Mouse (Mus musculus) retina, adult 2 months (tissue): ENCODE results near the gene Vps13a.

ENCODE experiments used
- DNase-seq: peaks from one replicate; pipeline ENCODE4 v3.0.0-alpha.2; 2012; ENCODE audit warnings: low read depth, low spot score

Vps13a gene

DNA sequence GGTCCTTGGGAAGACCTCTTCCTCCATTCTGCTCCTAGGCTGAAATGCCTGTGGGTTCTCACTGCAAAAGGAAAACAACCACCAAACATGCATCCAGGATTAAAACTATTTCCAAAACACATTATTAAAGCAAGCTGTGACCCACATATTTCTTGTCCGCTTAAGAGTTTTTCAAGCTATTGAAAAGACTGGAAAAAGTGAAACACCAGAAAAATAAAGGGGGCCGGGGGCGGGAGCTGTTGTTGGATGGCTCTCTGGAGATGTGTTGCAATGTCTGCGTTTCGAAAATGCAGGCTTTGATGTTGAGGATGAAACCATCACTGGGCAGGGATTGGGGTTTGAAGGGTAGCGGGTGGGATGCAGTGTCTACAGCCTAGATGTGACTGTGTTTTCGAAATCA, 196.2 kb downstream of the Vps13a start:
- no peak for DNase-seq

DNA sequence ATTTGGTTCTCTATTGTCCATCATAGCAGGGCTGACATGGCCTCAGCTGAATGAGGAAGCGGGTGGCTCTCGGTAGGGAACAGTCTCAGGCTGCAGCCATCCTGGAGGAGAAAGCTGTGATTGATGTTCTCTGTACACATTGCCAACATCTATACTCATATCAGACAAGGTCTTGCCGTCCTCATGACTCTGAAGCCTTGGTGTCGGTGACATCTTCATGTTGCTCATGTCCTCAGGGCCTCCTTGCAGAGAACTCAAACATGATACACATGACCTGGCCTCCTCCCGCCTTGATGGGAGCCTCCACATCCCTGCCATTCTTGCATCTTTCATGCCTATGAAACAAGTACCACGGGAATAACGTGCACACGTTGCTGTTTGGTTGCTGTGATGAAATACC, 200.2 kb downstream of the Vps13a start:
- DNase-seq = no peak

DNA sequence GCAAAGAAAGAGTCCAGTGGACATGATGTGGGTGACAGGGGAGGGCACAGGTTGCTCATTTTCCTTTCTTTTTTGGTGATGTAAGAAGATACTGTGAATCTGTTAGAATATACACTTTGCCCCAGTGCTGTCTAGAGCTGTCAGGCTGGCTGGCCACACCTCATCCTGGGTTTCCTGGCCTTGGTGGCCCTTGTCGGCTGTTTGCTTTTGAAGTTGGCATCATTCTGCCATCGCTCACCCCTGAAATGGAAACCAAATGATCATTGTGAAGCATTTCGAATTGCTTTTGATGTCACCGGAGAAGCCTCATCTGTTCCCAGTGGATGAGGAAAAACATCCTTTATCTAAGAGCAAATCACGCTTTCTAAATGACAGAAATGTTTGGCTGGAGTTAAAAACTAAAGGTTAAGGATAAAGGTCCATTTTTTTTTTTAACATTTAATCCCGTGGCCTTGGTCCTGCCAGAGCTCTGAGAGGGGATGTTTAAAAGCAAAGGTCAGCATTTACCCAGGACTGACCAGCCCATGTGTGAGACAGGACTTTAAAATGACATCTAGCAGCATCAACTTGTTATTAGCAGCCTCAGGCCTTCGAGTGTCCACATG, 201.0 kb downstream of the Vps13a start:
- no peak for DNase-seq

DNA sequence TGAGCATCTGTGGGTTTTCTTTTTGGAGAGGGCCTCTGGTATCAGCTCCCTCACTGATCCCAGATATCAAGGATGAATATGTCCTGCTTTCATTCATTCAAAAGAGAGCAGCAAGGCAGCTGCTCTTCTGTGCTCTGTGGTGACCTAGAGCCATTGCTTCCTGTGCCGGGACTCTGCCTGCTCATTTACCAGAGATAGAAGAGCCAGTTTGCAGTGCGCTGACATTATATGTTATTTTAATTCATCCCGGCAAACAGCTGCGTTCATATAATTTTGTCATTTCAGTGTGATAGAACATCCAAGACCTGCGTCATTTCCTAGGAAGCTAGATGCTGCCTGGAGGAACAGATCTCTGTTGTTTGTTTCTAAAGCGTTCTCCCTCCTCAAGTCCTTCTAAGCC, 203.9 kb downstream of the Vps13a start:
- DNase-seq = no peak
